Mouse (Mus musculus) ES-E14 (cell line): ENCODE measurements around the gene Car4. TPM values are rescaled to one million over a fixed set of nuclear protein-coding genes. Genes with fewer than 3 reads are reported as not detected.

ENCODE experiments used
- DNase-seq: peaks from one replicate; pipeline ENCODE4 v3.0.0-alpha.2; 2013; ENCODE audit warnings: low read depth, low spot score
- H3K27ac ChIP-seq: 2 replicates; pipeline ENCODE4 v1.5.1; 2012; ENCODE audit warnings: low read depth, mild to moderate bottlenecking, low read length, moderate library complexity, mixed read lengths; ENCODE audit not compliant: poor library complexity, insufficient read depth, severe bottlenecking
- H3K36me3 ChIP-seq: 2 replicates; pipeline ENCODE4 v1.6.1; 2012; ENCODE audit warnings: mild to moderate bottlenecking, low read length, moderate library complexity, mixed read lengths; ENCODE audit not compliant: control insufficient read depth, poor library complexity, insufficient read depth, severe bottlenecking
- H3K4me1 ChIP-seq, 2 experiments: fragments of 150-350 bp in 1 of 2; sonication (generic) in 1 of 2; 2 replicates each; pipeline ENCODE4 v1.6.1; 2012; ENCODE audit warnings: low read length in 2 of 2, mild to moderate bottlenecking in 1 of 2, mixed read lengths in 1 of 2; ENCODE audit not compliant: control insufficient read depth in 2 of 2, insufficient read depth in 2 of 2, poor library complexity in 1 of 2
- H3K4me3 ChIP-seq, 2 experiments: fragments of 150-350 bp in 1 of 2; sonication (generic) in 1 of 2; 2 replicates each; pipeline ENCODE4 v1.5.1; 2012; ENCODE audit warnings: low read length in 2 of 2, low read depth in 1 of 2, mild to moderate bottlenecking in 1 of 2, mixed read lengths in 1 of 2; ENCODE audit not compliant: insufficient read depth in 1 of 2, poor library complexity in 1 of 2, severe bottlenecking in 1 of 2
- H3K9ac ChIP-seq: 2 replicates; pipeline ENCODE4 v1.6.1; 2012; ENCODE audit warnings: low read depth, mild to moderate bottlenecking, low read length, mixed read lengths; ENCODE audit not compliant: poor library complexity, insufficient read depth, severe bottlenecking
- H3K9me3 ChIP-seq: fragments of 150-350 bp; sonication (generic); 2 replicates; pipeline ENCODE4 v1.6.1; 2012; ENCODE audit warnings: low read depth, mild to moderate bottlenecking, low read length; ENCODE audit not compliant: control insufficient read depth, insufficient read depth
- CHD2 ChIP-seq: IDR thresholded peaks from 2 replicates; pipeline ENCODE4 v1.6.1; 2014; ENCODE audit warnings: mild to moderate bottlenecking, low read depth, low read length, inconsistent platforms
- HCFC1 ChIP-seq: IDR thresholded peaks from 2 replicates; pipeline ENCODE4 v1.6.1; 2012; ENCODE audit warnings: low read length, inconsistent platforms, borderline replicate concordance; ENCODE audit not compliant: insufficient read depth
- MAFK ChIP-seq: IDR thresholded peaks from 2 replicates; pipeline ENCODE4 v1.6.1; 2014; ENCODE audit warnings: mild to moderate bottlenecking, low read depth, low read length, inconsistent platforms; ENCODE audit not compliant: insufficient read depth
- ZC3H11A ChIP-seq: IDR thresholded peaks from 2 replicates; pipeline ENCODE4 v1.6.1; 2012; ENCODE audit warnings: low read depth, mild to moderate bottlenecking, inconsistent platforms, low read length, borderline replicate concordance
- ZNF384 ChIP-seq: IDR thresholded peaks from 2 replicates; pipeline ENCODE4 v1.6.1; 2012; ENCODE audit warnings: low read depth, low read length, inconsistent platforms
- in situ Hi-C, 2 experiments: fragments of 600-800 bp; cut with MboI; formaldehyde crosslinking; loops; one replicate each; pipeline ENCODE4 v1.15.1; 2025; ENCODE audit warnings: low sequenced_read_pairs in 2 of 2, inconsistent platforms in 1 of 2; ENCODE audit not compliant: unreplicated experiment in 2 of 2
- total RNA-seq: library from RNA; depleted of rRNA; stranded (reverse); fragments of 300-350 nt; gene quantifications from 2 replicates; pipeline ENCODE4 v1.2.3, GENCODE M21; 2012

Gene Car4
- total RNA-seq, 1 experiment = 17.3 TPM

DNA sequence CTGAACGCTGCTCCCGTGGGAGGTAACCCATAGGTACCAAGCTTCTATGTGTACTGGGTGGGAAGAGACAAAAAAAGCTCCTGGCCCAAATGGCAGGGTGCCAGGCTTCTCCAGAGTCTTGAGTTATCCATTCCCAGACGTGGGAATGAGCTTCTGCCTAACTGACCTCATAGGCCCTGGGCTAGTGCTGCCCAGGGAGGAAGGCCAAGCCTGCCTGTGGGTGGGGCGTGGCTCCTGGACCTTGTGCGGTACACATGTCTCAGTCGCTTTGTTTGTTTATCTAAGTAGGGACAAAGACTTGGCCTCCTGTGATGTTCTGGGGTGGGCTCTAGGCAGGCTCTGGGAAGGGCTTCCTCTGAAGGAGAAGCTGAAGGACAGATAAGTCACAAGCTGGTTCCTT lies 11.2 kb downstream of the Car4 start:
- no peaks in the 10 kb centered on the region for H3K9me3 ChIP-seq
- DNase-seq = no peak
- H3K36me3 ChIP-seq = peaks cover 6% of the 10 kb centered on the region; the same call in 1 of the 2 replicates
- no peak overlapping the region for H3K27ac ChIP-seq
- H3K4me1 ChIP-seq = peaks cover 0 to 19% of the 10 kb centered on the region in 2 experiments; a peak in 1 of 4 replicates
- H3K9ac ChIP-seq = no peak overlapping the region
- H3K4me3 ChIP-seq = no peak overlapping the region
- in situ Hi-C loops = no loop called here
- TF ChIP-seq MAFK = no peak

DNA sequence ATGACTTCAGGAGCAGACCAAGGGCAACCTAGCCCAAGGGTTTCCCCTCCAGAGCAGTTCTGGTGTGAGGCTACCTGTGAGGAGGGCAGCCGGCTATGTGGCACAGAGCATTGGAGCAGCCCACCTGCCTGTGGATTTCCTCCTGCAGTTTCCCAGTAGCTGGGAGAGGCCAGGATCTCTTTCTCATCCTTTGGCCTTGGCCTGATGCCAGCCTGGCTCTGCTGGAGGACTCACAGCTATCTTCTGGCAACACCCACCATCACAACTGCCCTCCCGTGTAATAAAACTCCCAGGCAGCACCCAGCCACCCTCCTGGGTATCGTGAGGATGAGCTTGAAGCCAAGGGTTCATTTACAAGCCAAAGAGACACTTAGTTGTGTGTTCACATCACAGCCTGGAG lies 14.5 kb downstream of the Car4 start:
- Histone ChIP-seq H3K9me3 (no peaks in the 10 kb centered on the region), H3K9ac (no peak overlapping the region), H3K4me3 (no peak overlapping the region), H3K4me1 (peaks cover 0 to 19% of the 10 kb centered on the region in 2 experiments; a peak in 1 of 4 replicates), H3K36me3 (no peaks in the 10 kb centered on the region), H3K27ac (no peak overlapping the region)
- in situ Hi-C loops = no loop called here
- no peak for DNase-seq
- TF ChIP-seq ZNF384 = no peak
- TF ChIP-seq HCFC1 = no peak
- no peak for TF ChIP-seq ZC3H11A
- TF ChIP-seq CHD2 = no peak
- TF ChIP-seq MAFK = no peak

DNA sequence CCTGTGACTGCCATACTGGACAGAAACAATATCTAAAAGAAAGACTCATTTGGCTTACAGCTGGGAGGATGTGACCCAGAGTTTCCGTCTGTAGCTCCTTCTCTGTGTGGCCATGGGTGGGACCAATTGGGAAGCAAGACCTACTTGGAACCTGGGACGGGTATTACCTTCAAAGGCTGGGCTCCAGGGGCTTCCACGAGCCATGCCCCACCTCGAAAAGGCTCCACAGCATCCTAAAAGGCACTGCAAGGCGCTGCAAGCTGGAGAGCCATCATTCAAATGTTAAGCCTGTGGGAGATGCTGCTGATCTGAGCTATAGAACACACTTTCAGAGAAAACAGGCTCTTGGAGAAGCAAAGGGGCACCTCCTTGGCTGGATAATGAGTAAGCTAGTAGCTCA lies 16.1 kb downstream of the Car4 start:
- H3K36me3 ChIP-seq = no peaks in the 10 kb centered on the region
- H3K9me3 ChIP-seq = no peaks in the 10 kb centered on the region
- H3K27ac ChIP-seq = no peak overlapping the region
- peaks cover 0 to 11% of the 10 kb centered on the region in 2 experiments; a peak in 1 of 4 replicates for H3K4me1 ChIP-seq
- no peak overlapping the region for H3K4me3 ChIP-seq
- H3K9ac ChIP-seq = no peak overlapping the region
- DNase-seq = no peak
- no peak for TF ChIP-seq ZNF384
- TF ChIP-seq ZC3H11A = no peak
- TF ChIP-seq HCFC1 = no peak
- TF ChIP-seq CHD2 = no peak
- no peak for TF ChIP-seq MAFK
- in situ Hi-C loops = no loop called here

- no peak overlapping the region for H3K4me3 ChIP-seq
- H3K36me3 ChIP-seq = no peaks in the 10 kb centered on the region
- H3K9me3 ChIP-seq = no peaks in the 10 kb centered on the region
- no peak overlapping the region for H3K27ac ChIP-seq
- H3K9ac ChIP-seq = no peak overlapping the region
- peaks cover 0 to 7% of the 10 kb centered on the region in 2 experiments; a peak in 1 of 4 replicates for H3K4me1 ChIP-seq
- DNase-seq = no peak
- no peak for TF ChIP-seq ZNF384
- no peak for TF ChIP-seq CHD2
- no peak for TF ChIP-seq ZC3H11A
- no peak for TF ChIP-seq HCFC1
- TF ChIP-seq MAFK = no peak
- in situ Hi-C loops = no loop called here
Observed at GRCm38 (mm10) chr11:84974582-84974981, 17.0 kb downstream of the Car4 start.

- DNase-seq = no peak
Observed at GRCm38 (mm10) chr11:84976706-84977105, 19.1 kb downstream of the Car4 start.

More at GRCm38 (mm10) chr11:84976706-84977105, 19.1 kb downstream of the Car4 start:
- Histone ChIP-seq H3K4me1 (peaks cover 0 to 7% of the 10 kb centered on the region in 2 experiments; a peak in 1 of 4 replicates), H3K27ac (no peak overlapping the region), H3K9me3 (no peaks in the 10 kb centered on the region), H3K36me3 (no peaks in the 10 kb centered on the region), H3K9ac (no peak overlapping the region), H3K4me3 (no peak overlapping the region)
- in situ Hi-C loops = no loop called here
- TF ChIP-seq CHD2 (no peak), MAFK (no peak), HCFC1 (no peak)
